Mouse (Mus musculus): ENCODE results near the gene Tnfrsf8. TPM values are rescaled to one million over a fixed set of nuclear protein-coding genes. Genes with fewer than 3 reads are reported as not detected.
A peak's percentile ranks its signal among the peaks of the same experiment; 100 is the strongest.

The Tnfrsf8 gene
- polyA plus RNA-seq, 1 experiment from 2014 or later: not detected

- Histone ChIP-seq H3K27ac (ENCODE audit: low read depth) (no peak overlapping the region), H3K4me2 (ENCODE audit: low read length) (no peak overlapping the region), H3K4me1 (replicated peaks; ENCODE audit: control insufficient read depth, insufficient read depth, low read length) (no peaks in the 10 kb centered on the region), H3K4me3 (ENCODE audit: low read depth, low read length) (no peak overlapping the region), H3K27me3 (replicated peaks; ENCODE audit: control insufficient read depth, insufficient read depth, low read length) (no peaks in the 10 kb centered on the region), H3K9ac (ENCODE audit: low read length) (no peak overlapping the region), H3K9me3 (ENCODE audit: control insufficient read depth, low read length) (no peaks in the 10 kb centered on the region), H3K36me3 (ENCODE audit: control insufficient read depth, insufficient read depth, low read length) (no peaks in the 10 kb centered on the region)
- DNase-seq (ENCODE audit: low spot score) (peak; percentile 54), ATAC-seq (replicated peaks; ENCODE audit: low FRiP score, low TSS enrichment, low read depth) (peak; percentile 62)
- 40% methylated on average over 12 of the region's 12 CpGs for WGBS
Measured at GRCm38 (mm10) chr4:145300210-145300927, 14.6 kb downstream of the Tnfrsf8 start.

- ATAC-seq (replicated peaks; ENCODE audit: low FRiP score, low TSS enrichment, low read depth): no peak
- WGBS: 92% methylated on average over 8 of the region's 8 CpGs
Measured at GRCm38 (mm10) chr4:145299355-145299754, 15.6 kb downstream of the Tnfrsf8 start.

GRCm38 (mm10) chr4:145298846-145299245, 16.1 kb downstream of the Tnfrsf8 start:
- DNase-seq (ENCODE audit: low spot score) (no peak), ATAC-seq (replicated peaks; ENCODE audit: low FRiP score, low TSS enrichment, low read depth) (no peak)
- no peaks in the 10 kb centered on the region for H3K4me1 ChIP-seq (replicated peaks; ENCODE audit: control insufficient read depth, insufficient read depth, low read length)
- no peak overlapping the region for H3K9ac ChIP-seq (ENCODE audit: low read length)
- no peaks in the 10 kb centered on the region for H3K36me3 ChIP-seq (ENCODE audit: control insufficient read depth, insufficient read depth, low read length)
- no peaks in the 10 kb centered on the region for H3K27me3 ChIP-seq (replicated peaks; ENCODE audit: control insufficient read depth, insufficient read depth, low read length)
- H3K4me2 ChIP-seq (ENCODE audit: low read length): no peak overlapping the region
- 89% methylated on average over 7 of the region's 7 CpGs for WGBS
- no peak overlapping the region for H3K27ac ChIP-seq (ENCODE audit: low read depth)
- H3K9me3 ChIP-seq (ENCODE audit: control insufficient read depth, low read length): no peaks in the 10 kb centered on the region
- H3K4me3 ChIP-seq (ENCODE audit: low read depth, low read length): no peak overlapping the region

More at GRCm38 (mm10) chr4:145299355-145299754, 15.6 kb downstream of the Tnfrsf8 start:
- no peaks in the 10 kb centered on the region for H3K4me1 ChIP-seq (replicated peaks; ENCODE audit: control insufficient read depth, insufficient read depth, low read length)
- no peak overlapping the region for H3K4me2 ChIP-seq (ENCODE audit: low read length)
- H3K36me3 ChIP-seq (ENCODE audit: control insufficient read depth, insufficient read depth, low read length): no peaks in the 10 kb centered on the region
- no peaks in the 10 kb centered on the region for H3K9me3 ChIP-seq (ENCODE audit: control insufficient read depth, low read length)
- no peak overlapping the region for H3K27ac ChIP-seq (ENCODE audit: low read depth)
- no peak for DNase-seq (ENCODE audit: low spot score)
- no peaks in the 10 kb centered on the region for H3K27me3 ChIP-seq (replicated peaks; ENCODE audit: control insufficient read depth, insufficient read depth, low read length)
- no peak overlapping the region for H3K4me3 ChIP-seq (ENCODE audit: low read depth, low read length)
- H3K9ac ChIP-seq (ENCODE audit: low read length): no peak overlapping the region

GRCm38 (mm10) chr4:145295589-145296300, 19.2 kb downstream of the Tnfrsf8 start:
- no peak overlapping the region for H3K27ac ChIP-seq (ENCODE audit: low read depth)
- 51% methylated on average over 5 of the region's 5 CpGs for WGBS
- no peaks in the 10 kb centered on the region for H3K9me3 ChIP-seq (ENCODE audit: control insufficient read depth, low read length)
- no peaks in the 10 kb centered on the region for H3K36me3 ChIP-seq (ENCODE audit: control insufficient read depth, insufficient read depth, low read length)
- peak; percentile 79 for DNase-seq (ENCODE audit: low spot score)
- H3K4me3 ChIP-seq (ENCODE audit: low read depth, low read length): no peak overlapping the region
- H3K9ac ChIP-seq (ENCODE audit: low read length): no peak overlapping the region
- H3K4me2 ChIP-seq (ENCODE audit: low read length): no peak overlapping the region
- H3K4me1 ChIP-seq (replicated peaks; ENCODE audit: control insufficient read depth, insufficient read depth, low read length): no peaks in the 10 kb centered on the region
- no peaks in the 10 kb centered on the region for H3K27me3 ChIP-seq (replicated peaks; ENCODE audit: control insufficient read depth, insufficient read depth, low read length)
- no peak; the same call in 1 of the 2 replicates for ATAC-seq (replicated peaks; ENCODE audit: low FRiP score, low TSS enrichment, low read depth)

- Histone ChIP-seq H3K9ac (ENCODE audit: low read length) (no peak overlapping the region), H3K36me3 (ENCODE audit: control insufficient read depth, insufficient read depth, low read length) (no peaks in the 10 kb centered on the region), H3K27me3 (replicated peaks; ENCODE audit: control insufficient read depth, insufficient read depth, low read length) (no peaks in the 10 kb centered on the region), H3K4me2 (ENCODE audit: low read length) (no peak overlapping the region), H3K27ac (ENCODE audit: low read depth) (no peak overlapping the region), H3K9me3 (ENCODE audit: control insufficient read depth, low read length) (no peaks in the 10 kb centered on the region), H3K4me1 (replicated peaks; ENCODE audit: control insufficient read depth, insufficient read depth, low read length) (no peaks in the 10 kb centered on the region), H3K4me3 (ENCODE audit: low read depth, low read length) (no peak overlapping the region)
- ATAC-seq (replicated peaks; ENCODE audit: low FRiP score, low TSS enrichment, low read depth): no peak
- DNase-seq (ENCODE audit: low spot score): no peak
- WGBS: 87% methylated on average over 5 of the region's 5 CpGs
Measured at GRCm38 (mm10) chr4:145294588-145294987, 20.4 kb downstream of the Tnfrsf8 start.

GRCm38 (mm10) chr4:145286369-145287120, 28.4 kb downstream of the Tnfrsf8 start:
- no peaks in the 10 kb centered on the region for H3K27me3 ChIP-seq (replicated peaks; ENCODE audit: control insufficient read depth, insufficient read depth, low read length)
- H3K4me3 ChIP-seq (ENCODE audit: low read depth, low read length): no peak overlapping the region
- WGBS: 48% methylated on average over 4 of the region's 4 CpGs
- H3K4me1 ChIP-seq (replicated peaks; ENCODE audit: control insufficient read depth, insufficient read depth, low read length): no peaks in the 10 kb centered on the region
- no peak overlapping the region for H3K27ac ChIP-seq (ENCODE audit: low read depth)
- ATAC-seq (replicated peaks; ENCODE audit: low FRiP score, low TSS enrichment, low read depth): peak; percentile 69
- peak; percentile 84 for DNase-seq (ENCODE audit: low spot score)
- H3K36me3 ChIP-seq (ENCODE audit: control insufficient read depth, insufficient read depth, low read length): no peaks in the 10 kb centered on the region
- no peak overlapping the region for H3K9ac ChIP-seq (ENCODE audit: low read length)
- H3K4me2 ChIP-seq (ENCODE audit: low read length): no peak overlapping the region
- no peaks in the 10 kb centered on the region for H3K9me3 ChIP-seq (ENCODE audit: control insufficient read depth, low read length)

GRCm38 (mm10) chr4:145284675-145285074, 30.3 kb downstream of the Tnfrsf8 start:
- WGBS: 94% methylated on average over 4 of the region's 4 CpGs

GRCm38 (mm10) chr4:145283441-145283840, 31.5 kb downstream of the Tnfrsf8 start:
- H3K9me3 ChIP-seq (ENCODE audit: control insufficient read depth, low read length): no peaks in the 10 kb centered on the region
- 68% methylated on average over 6 of the region's 6 CpGs for WGBS
- H3K27ac ChIP-seq (ENCODE audit: low read depth): no peak overlapping the region
- no peak overlapping the region for H3K4me3 ChIP-seq (ENCODE audit: low read depth, low read length)
- DNase-seq (ENCODE audit: low spot score) (no peak), ATAC-seq (replicated peaks; ENCODE audit: low FRiP score, low TSS enrichment, low read depth) (no peak)
- H3K4me2 ChIP-seq (ENCODE audit: low read length): no peak overlapping the region
- H3K9ac ChIP-seq (ENCODE audit: low read length): no peak overlapping the region
- no peaks in the 10 kb centered on the region for H3K27me3 ChIP-seq (replicated peaks; ENCODE audit: control insufficient read depth, insufficient read depth, low read length)
- no peaks in the 10 kb centered on the region for H3K4me1 ChIP-seq (replicated peaks; ENCODE audit: control insufficient read depth, insufficient read depth, low read length)
- no peaks in the 10 kb centered on the region for H3K36me3 ChIP-seq (ENCODE audit: control insufficient read depth, insufficient read depth, low read length)

More at GRCm38 (mm10) chr4:145284675-145285074, 30.3 kb downstream of the Tnfrsf8 start:
- Histone ChIP-seq H3K9me3 (ENCODE audit: control insufficient read depth, low read length) (no peaks in the 10 kb centered on the region), H3K4me3 (ENCODE audit: low read depth, low read length) (no peak overlapping the region), H3K9ac (ENCODE audit: low read length) (no peak overlapping the region), H3K4me2 (ENCODE audit: low read length) (no peak overlapping the region), H3K4me1 (replicated peaks; ENCODE audit: control insufficient read depth, insufficient read depth, low read length) (no peaks in the 10 kb centered on the region), H3K36me3 (ENCODE audit: control insufficient read depth, insufficient read depth, low read length) (no peaks in the 10 kb centered on the region), H3K27ac (ENCODE audit: low read depth) (no peak overlapping the region), H3K27me3 (replicated peaks; ENCODE audit: control insufficient read depth, insufficient read depth, low read length) (no peaks in the 10 kb centered on the region)
- DNase-seq (ENCODE audit: low spot score) (no peak), ATAC-seq (replicated peaks; ENCODE audit: low FRiP score, low TSS enrichment, low read depth) (no peak)
